Mouse (Mus musculus): ENCODE measurements around the gene Lmo1.

DNA sequence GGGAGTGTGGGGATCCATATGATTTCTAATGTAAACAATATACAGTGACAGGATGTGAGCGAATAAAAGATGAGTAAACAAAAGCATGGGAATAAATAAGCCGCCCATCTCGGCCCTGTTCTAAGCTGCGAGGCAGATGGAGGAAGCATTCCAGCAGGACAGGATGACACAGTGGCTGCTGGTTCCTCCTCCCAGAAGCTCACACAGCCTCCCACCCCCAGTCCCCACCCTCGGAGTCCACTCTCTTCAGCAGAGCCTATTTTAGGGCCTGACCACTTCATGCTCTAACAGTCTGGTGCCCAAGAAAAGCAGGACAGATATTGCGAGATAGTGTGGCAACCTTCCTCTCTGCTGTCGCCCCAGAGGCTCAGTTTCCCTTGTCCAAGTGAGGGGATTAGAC lies 77.8 kb downstream of the Lmo1 start:
- TF ChIP-seq CTCF (conservative IDR thresholded peaks at IDR 0.05; ENCODE audit: insufficient read depth, insufficient read length, low read depth, low read length) (no peak), POLR2A (IDR thresholded peaks at IDR 0.05; ENCODE audit: low read depth, low read length) (no peak)

Measured in kidney, adult 2 months (tissue).